8 mouse cellular contexts compared by ENCODE assay signal in genomic region chr2:127069781-127070434, GRCm38 (mm10). TPM values are rescaled to one million over a fixed set of nuclear protein-coding genes. Genes with fewer than 3 reads are reported as not detected.
DNase-seq lines count a peak whose midpoint lies in the region; ATAC-seq and TF ChIP-seq lines count a peak whose summit lies in the region.

No protein-coding gene starts in this region.

- H3K4me1 ChIP-seq in kidney, adult 2 months (ENCODE audit: control insufficient read depth, insufficient read depth, low read length), result peaks cover 7% of the 10 kb centered on the region
- peaks cover 13% of the 10 kb centered on the region for H3K4me1 ChIP-seq in heart, embryonic 15.5 days (replicated peaks)
- peaks cover 30% of the 10 kb centered on the region for H3K4me1 ChIP-seq in megakaryocyte, embryonic 14.5 days

- DNase-seq in kidney, adult 2 months, result no peak
- DNase-seq in kidney, postnatal 36 days, result no peak
- peak; percentile 8 for DNase-seq in brain, adult 2 months (ENCODE audit: low read depth, low spot score)
- no peak for DNase-seq in ovary, postnatal 10 days (ENCODE audit: low spot score)
- DNase-seq in thymus, postnatal 14 days, result no peak
- no peak for DNase-seq in lung, postnatal 36 days

- no peak for TF ChIP-seq CTCF in kidney, adult 2 months (conservative IDR thresholded peaks at IDR 0.05; ENCODE audit: insufficient read depth, insufficient read length, low read depth, low read length)

- H3K36me3 ChIP-seq in kidney, adult 2 months (ENCODE audit: control insufficient read depth, insufficient read depth, low read length), result no peaks in the 10 kb centered on the region; the same call in 1 of the 2 replicates
- H3K36me3 ChIP-seq in heart, embryonic 15.5 days, result peaks cover 14% of the 10 kb centered on the region
- H3K36me3 ChIP-seq in megakaryocyte, embryonic 14.5 days (replicated peaks; ENCODE audit: low read length), result peaks cover 30% of the 10 kb centered on the region

- no peaks in the 10 kb centered on the region for H3K9me3 ChIP-seq in heart, embryonic 15.5 days (replicated peaks)
- no peaks in the 10 kb centered on the region for H3K9me3 ChIP-seq in megakaryocyte, embryonic 14.5 days

- ATAC-seq in heart, embryonic 15.5 days (replicated peaks; ENCODE audit: insufficient number of reproducible peaks, insufficient read depth, low FRiP score, low read depth), result no peak

- peak overlapping the region; percentile 83 for H3K4me3 ChIP-seq in kidney, adult 2 months (ENCODE audit: insufficient read depth, low read depth, low read length)
- H3K4me3 ChIP-seq in heart, embryonic 15.5 days, result peak overlapping the region; percentile 91
- H3K4me3 ChIP-seq in megakaryocyte, embryonic 14.5 days (replicated peaks), result peak overlapping the region; percentile 96

- no peaks in the 10 kb centered on the region for H3K27me3 ChIP-seq in kidney, adult 2 months (replicated peaks; ENCODE audit: control insufficient read depth, insufficient read depth, low read length)
- H3K27me3 ChIP-seq in heart, embryonic 15.5 days, result no peaks in the 10 kb centered on the region
- no peaks in the 10 kb centered on the region for H3K27me3 ChIP-seq in megakaryocyte, embryonic 14.5 days (replicated peaks)

- WGBS in kidney, adult 2 months, result 13% methylated on average over 11 of the region's 11 CpGs
- 16% methylated on average over 11 of the region's 11 CpGs for WGBS in heart, embryonic 15.5 days

- H3K9ac ChIP-seq in heart, embryonic 15.5 days, result peak overlapping the region; percentile 72

- TF ChIP-seq POLR2A in kidney, adult 2 months (IDR thresholded peaks at IDR 0.05; ENCODE audit: low read depth, low read length), result no peak

- peak overlapping the region; percentile 74 for H3K4me2 ChIP-seq in heart, embryonic 15.5 days

- peak overlapping the region; percentile 29 for H3K27ac ChIP-seq in kidney, adult 2 months (ENCODE audit: insufficient read depth, low read depth, low read length)
- H3K27ac ChIP-seq in heart, embryonic 15.5 days, result peak overlapping the region; percentile 82

RNA-seq across cellular contexts. Expression of gene Blvra, which starts 0.6 kb away (rescaled TPM):
- 30.1 and 43.3 TPM in 2 replicates for polyA plus RNA-seq in kidney, adult 2 months (2012; rRNA removed)
- 42.0 and 44.0 TPM in 2 replicates for polyA plus RNA-seq in heart, embryonic 15.5 days (2015; fragmentation: Nextera tagmentation; extraction: Ambion mirVana)
- 9.9 TPM in 1 of 2 replicates, not detected in the other for polyA plus RNA-seq in megakaryocyte, embryonic 14.5 days (2012; ENCODE audit: insufficient read depth, low replicate concordance)
